26 mouse cellular contexts compared by ENCODE assay signal in genomic region chr8:70907518-70907917, GRCm38 (mm10). TPM values are rescaled to one million over a fixed set of nuclear protein-coding genes. Genes with fewer than 3 reads are reported as not detected.
A peak's percentile ranks its signal among the peaks of the same experiment; 100 is the strongest.
DNase-seq lines count a peak whose midpoint lies in the region; ATAC-seq lines count a peak whose summit lies in the region.
"Had no signal": no experiment of that assay in that cellular context is flagged by ENCODE, and none has a peak within 500 bp of the region (broad histone marks: within the 10 kb centered on the region; RNA-seq: fewer than 3 reads in every experiment).

No protein-coding gene starts in this region.

- no peak overlapping the region for H3K9ac ChIP-seq in heart, embryonic 15.5 days
- no peak overlapping the region for H3K9ac ChIP-seq in neural tube, embryonic 13.5 days
- H3K9ac ChIP-seq in neural tube, embryonic 15.5 days (replicated peaks) = no peak overlapping the region

- peak overlapping the region; percentile 52; the same call in 1 of the 2 replicates for H3K27ac ChIP-seq in heart, embryonic 10.5 days
- H3K27ac ChIP-seq in heart, embryonic 15.5 days = no peak overlapping the region
- no peak overlapping the region for H3K27ac ChIP-seq in neural tube, embryonic 13.5 days (replicated peaks)
- H3K27ac ChIP-seq in neural tube, embryonic 15.5 days (replicated peaks) = no peak overlapping the region
- H3K27ac ChIP-seq: embryonic facial prominence, embryonic 13.5 days had no signal

- ATAC-seq in heart, embryonic 15.5 days (replicated peaks; ENCODE audit: insufficient number of reproducible peaks, insufficient read depth, low FRiP score, low read depth) = no peak
- no peak for ATAC-seq in neural tube, embryonic 13.5 days (ENCODE audit: low read depth)
- ATAC-seq in neural tube, embryonic 15.5 days (ENCODE audit: low FRiP score) = no peak
- ATAC-seq: forebrain, postnatal 0 days had no signal

- WGBS in heart, embryonic 10.5 days = 65% methylated on average over 2 of the region's 2 CpGs
- 66% methylated on average over 2 of the region's 2 CpGs for WGBS in heart, embryonic 15.5 days
- 100% methylated on average over 2 of the region's 2 CpGs for WGBS in neural tube, embryonic 13.5 days
- 100% methylated on average over 2 of the region's 2 CpGs for WGBS in neural tube, embryonic 15.5 days

- peaks cover 27% of the 10 kb centered on the region for H3K36me3 ChIP-seq in heart, embryonic 10.5 days
- H3K36me3 ChIP-seq in heart, embryonic 15.5 days = peaks cover 9% of the 10 kb centered on the region
- peaks cover 24% of the 10 kb centered on the region for H3K36me3 ChIP-seq in neural tube, embryonic 13.5 days
- peaks cover 19% of the 10 kb centered on the region for H3K36me3 ChIP-seq in neural tube, embryonic 15.5 days

- H3K4me1 ChIP-seq in heart, embryonic 10.5 days = peaks cover 26% of the 10 kb centered on the region
- peaks cover 20% of the 10 kb centered on the region for H3K4me1 ChIP-seq in heart, embryonic 15.5 days (replicated peaks)
- peaks cover 21% of the 10 kb centered on the region for H3K4me1 ChIP-seq in neural tube, embryonic 13.5 days (replicated peaks)
- H3K4me1 ChIP-seq in neural tube, embryonic 15.5 days = peaks cover 20% of the 10 kb centered on the region

- H3K4me3 ChIP-seq in heart, embryonic 10.5 days = peak overlapping the region; percentile 19
- no peak overlapping the region for H3K4me3 ChIP-seq in heart, embryonic 15.5 days
- H3K4me3 ChIP-seq in neural tube, embryonic 13.5 days = peak overlapping the region; percentile 86; the same call in 1 of the 2 replicates
- H3K4me3 ChIP-seq in neural tube, embryonic 15.5 days (replicated peaks) = no peak overlapping the region

- intact Hi-C loops in heart, postnatal 36 days (cut with DNase I) = no loop called here

- H3K27me3 ChIP-seq in heart, embryonic 10.5 days (ENCODE audit: insufficient read depth, poor library complexity, severe bottlenecking) = peaks cover 13% of the 10 kb centered on the region; the same call in 1 of the 2 replicates
- H3K27me3 ChIP-seq in heart, embryonic 15.5 days = no peaks in the 10 kb centered on the region; the same call in 1 of the 2 replicates
- H3K27me3 ChIP-seq in neural tube, embryonic 13.5 days = peaks cover 19% of the 10 kb centered on the region
- peaks cover 6% of the 10 kb centered on the region for H3K27me3 ChIP-seq in neural tube, embryonic 15.5 days (replicated peaks)

- H3K4me2 ChIP-seq in heart, embryonic 15.5 days = peak overlapping the region; percentile 75; the same call in 1 of the 2 replicates
- no peak overlapping the region for H3K4me2 ChIP-seq in neural tube, embryonic 13.5 days
- no peak overlapping the region for H3K4me2 ChIP-seq in neural tube, embryonic 15.5 days

- no peaks in the 10 kb centered on the region for H3K9me3 ChIP-seq in heart, embryonic 10.5 days
- H3K9me3 ChIP-seq in heart, embryonic 15.5 days (replicated peaks) = no peaks in the 10 kb centered on the region
- H3K9me3 ChIP-seq in neural tube, embryonic 13.5 days = no peaks in the 10 kb centered on the region
- no peaks in the 10 kb centered on the region for H3K9me3 ChIP-seq in neural tube, embryonic 15.5 days (replicated peaks)
- H3K9me3 ChIP-seq: embryonic facial prominence, embryonic 13.5 days had no signal

- DNase-seq in heart, embryonic 10.5 days (ENCODE audit: low spot score) = no peak
- DNase-seq in heart, adult 18-20 months = no peak
- DNase-seq in heart, postnatal 36 days = no peak
- DNase-seq in left cerebral cortex, adult 8-10 months (ENCODE audit: low spot score in 2 of 2) = no peak
- no peak for DNase-seq in gastrocnemius, postnatal 4 days (ENCODE audit: low spot score in 2 of 2)
- DNase-seq: adrenal gland, postnatal 14 days; cerebellum, adult 11 months; cerebellum, adult 9-11 months; embryo, embryonic 11 days; forebrain, postnatal 0 days; kidney, adult 11 months; kidney, postnatal 14 days; lung, adult 2 months; lung, postnatal 10 days; midbrain, embryonic 14.5 days; right cerebral cortex, postnatal 25 days; spleen, adult 18-20 months; thymus, postnatal 14 days had no signal

RNA-seq across cellular contexts. Expression of gene Map1s, which starts 1.8 kb away (rescaled TPM):
- 49.6 and 58.4 TPM in 2 replicates for polyA plus RNA-seq in heart, embryonic 10.5 days (2016; fragmentation: Nextera tagmentation; extraction: Ambion mirVana)
- total RNA-seq in heart, adult 18-20 months (2021) = 10 to 100 TPM; 18.9 to 19.8 TPM
- polyA plus RNA-seq in heart, embryonic 15.5 days (2015; fragmentation: Nextera tagmentation; extraction: Ambion mirVana) = 30.3 and 41.6 TPM in 2 replicates
- 10 to 100 TPM; 18.1 to 20.3 TPM for total RNA-seq in heart, postnatal 36 days (2021)
- polyA plus RNA-seq in neural tube, embryonic 13.5 days (2015; fragmentation: Nextera tagmentation; extraction: Ambion mirVana) = 55.4 and 60.7 TPM in 2 replicates
- 59.5 and 64.6 TPM in 2 replicates for polyA plus RNA-seq in neural tube, embryonic 15.5 days (2015; fragmentation: Nextera tagmentation; extraction: Ambion mirVana)
- 100 to 1,000 TPM in 1 of 4 experiments, 10 to 100 TPM in 3; 89.4 to 101 (median 91.1) TPM for total RNA-seq in left cerebral cortex, adult 8-10 months (2022)
- total RNA-seq in gastrocnemius, postnatal 4 days (2021) = 10 to 100 TPM; 36.1 to 38.1 TPM

RNA-seq across cellular contexts. Expression of gene Rpl18a, which starts 10.3 kb away (rescaled TPM):
- polyA plus RNA-seq in heart, embryonic 10.5 days (2016; fragmentation: Nextera tagmentation; extraction: Ambion mirVana) = 2,378 and 2,634 TPM in 2 replicates
- total RNA-seq in heart, adult 18-20 months (2021) = 1,000 to 10,000 TPM; 1,029 to 1,075 TPM
- polyA plus RNA-seq in heart, embryonic 15.5 days (2015; fragmentation: Nextera tagmentation; extraction: Ambion mirVana) = 2,542 and 2,612 TPM in 2 replicates
- total RNA-seq in heart, postnatal 36 days (2021) = 100 to 1,000 TPM; 895 to 990 TPM
- polyA plus RNA-seq in neural tube, embryonic 13.5 days (2015; fragmentation: Nextera tagmentation; extraction: Ambion mirVana) = 2,220 and 2,572 TPM in 2 replicates
- 2,109 and 2,618 TPM in 2 replicates for polyA plus RNA-seq in neural tube, embryonic 15.5 days (2015; fragmentation: Nextera tagmentation; extraction: Ambion mirVana)
- 100 to 1,000 TPM; 653 to 769 (median 710) TPM for total RNA-seq in left cerebral cortex, adult 8-10 months (2022)
- total RNA-seq in gastrocnemius, postnatal 4 days (2021) = 1,000 to 10,000 TPM; 1,846 to 1,982 TPM

RNA-seq across cellular contexts. Expression of gene Slc5a5, which starts 15.0 kb away (rescaled TPM):
- 0.07 and 0.29 TPM in 2 replicates for polyA plus RNA-seq in heart, embryonic 10.5 days (2016; fragmentation: Nextera tagmentation; extraction: Ambion mirVana)
- not detected for total RNA-seq in heart, adult 18-20 months (2021)
- polyA plus RNA-seq in heart, embryonic 15.5 days (2015; fragmentation: Nextera tagmentation; extraction: Ambion mirVana) = 0.09 and 0.36 TPM in 2 replicates
- not detected for total RNA-seq in heart, postnatal 36 days (2021)
- polyA plus RNA-seq in neural tube, embryonic 13.5 days (2015; fragmentation: Nextera tagmentation; extraction: Ambion mirVana) = 1.6 TPM in 2 replicates
- polyA plus RNA-seq in neural tube, embryonic 15.5 days (2015; fragmentation: Nextera tagmentation; extraction: Ambion mirVana) = 3.0 and 3.3 TPM in 2 replicates
- total RNA-seq in left cerebral cortex, adult 8-10 months (2022) = 10 to 100 TPM; 10.2 to 11.9 (median 11.5) TPM
- not detected for total RNA-seq in gastrocnemius, postnatal 4 days (2021)
- total RNA-seq: adrenal gland, postnatal 14 days; gastrocnemius, adult 8-10 months; monocyte, adult 5-6 weeks; neutrophil, adult 5-6 weeks had no signal
- polyA plus RNA-seq: macrophage had no signal

RNA-seq across cellular contexts. Expression of gene Ccdc124, which starts 33.8 kb away (rescaled TPM):
- 120 and 143 TPM in 2 replicates for polyA plus RNA-seq in heart, embryonic 10.5 days (2016; fragmentation: Nextera tagmentation; extraction: Ambion mirVana)
- 10 to 100 TPM; 42.4 to 46.2 TPM for total RNA-seq in heart, adult 18-20 months (2021)
- 79.7 and 84.1 TPM in 2 replicates for polyA plus RNA-seq in heart, embryonic 15.5 days (2015; fragmentation: Nextera tagmentation; extraction: Ambion mirVana)
- 10 to 100 TPM; 45.2 to 49.4 TPM for total RNA-seq in heart, postnatal 36 days (2021)
- 148 and 156 TPM in 2 replicates for polyA plus RNA-seq in neural tube, embryonic 13.5 days (2015; fragmentation: Nextera tagmentation; extraction: Ambion mirVana)
- 162 and 163 TPM in 2 replicates for polyA plus RNA-seq in neural tube, embryonic 15.5 days (2015; fragmentation: Nextera tagmentation; extraction: Ambion mirVana)
- 10 to 100 TPM; 76.5 to 94.5 (median 85.6) TPM for total RNA-seq in left cerebral cortex, adult 8-10 months (2022)
- total RNA-seq in gastrocnemius, postnatal 4 days (2021) = 10 to 100 TPM; 37.5 to 40.1 TPM

RNA-seq across cellular contexts. Expression of gene Kcnn1, which starts 44.5 kb away (rescaled TPM):
- 1.1 and 1.6 TPM in 2 replicates for polyA plus RNA-seq in heart, embryonic 10.5 days (2016; fragmentation: Nextera tagmentation; extraction: Ambion mirVana)
- total RNA-seq in heart, adult 18-20 months (2021) = 10 to 100 TPM; 13.7 to 14.4 TPM
- polyA plus RNA-seq in heart, embryonic 15.5 days (2015; fragmentation: Nextera tagmentation; extraction: Ambion mirVana) = 2.8 and 3.8 TPM in 2 replicates
- 10 to 100 TPM; 10.4 to 13.6 TPM for total RNA-seq in heart, postnatal 36 days (2021)
- 17.5 and 17.9 TPM in 2 replicates for polyA plus RNA-seq in neural tube, embryonic 13.5 days (2015; fragmentation: Nextera tagmentation; extraction: Ambion mirVana)
- polyA plus RNA-seq in neural tube, embryonic 15.5 days (2015; fragmentation: Nextera tagmentation; extraction: Ambion mirVana) = 17.6 and 18.6 TPM in 2 replicates
- 10 to 100 TPM; 15.7 to 28.6 (median 17.7) TPM for total RNA-seq in left cerebral cortex, adult 8-10 months (2022)
- total RNA-seq in gastrocnemius, postnatal 4 days (2021) = 1 to 10 TPM; 1.7 to 1.8 TPM
- total RNA-seq: monocyte, adult 5-6 weeks; neutrophil, adult 5-6 weeks had no signal

Comparison
In these comparisons a context has a peak if more than half of its experiments do, and no peak if none do; other contexts are left out.
1. H3K4me3 ChIP-seq: peak in heart, embryonic 10.5 days (single experiment) and neural tube, embryonic 13.5 days (single experiment); none in heart, embryonic 15.5 days (single experiment) and neural tube, embryonic 15.5 days (single experiment).
2. RNA of gene Slc5a5, which starts 15.0 kb away (total RNA-seq): 10.2 to 11.9 TPM in left cerebral cortex, adult 8-10 months; not detected in gastrocnemius, postnatal 4 days, not detected in heart, postnatal 36 days and not detected in heart, adult 18-20 months; every median in the first group is over 10 times any median in the second.